11 mouse cellular contexts compared by ENCODE assay signal in the genomic region with DNA sequence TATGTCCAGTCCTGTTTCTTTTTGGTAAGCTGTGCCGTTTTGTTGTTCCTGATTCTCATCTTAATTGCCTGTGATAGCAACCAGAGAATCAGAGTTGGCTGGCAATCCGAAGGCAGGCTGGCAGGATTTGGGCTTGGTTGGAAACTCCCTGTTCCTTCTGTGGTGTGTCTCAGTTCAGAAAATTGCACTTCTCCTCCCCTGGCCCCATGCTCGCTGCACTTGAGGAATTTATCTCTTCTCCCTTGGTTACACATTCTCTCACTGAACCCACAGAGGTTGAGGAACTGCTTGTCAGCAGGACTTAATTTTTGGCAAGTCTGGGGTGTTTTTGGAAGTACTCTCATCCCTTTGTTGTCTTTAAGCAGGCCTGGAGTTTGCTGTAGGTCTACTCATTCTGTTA. TPM values are rescaled to one million over a fixed set of nuclear protein-coding genes. Genes with fewer than 3 reads are reported as not detected.
DNase-seq lines count a peak whose midpoint lies in the region; ATAC-seq lines count a peak whose summit lies in the region.
"Had no signal": no experiment of that assay in that cellular context is flagged by ENCODE, and none has a peak within 500 bp of the region (broad histone marks: within the 10 kb centered on the region; RNA-seq: fewer than 3 reads in every experiment).

No protein-coding gene starts in this region.

- no peaks in the 10 kb centered on the region for H3K36me3 ChIP-seq in embryonic facial prominence, embryonic 15.5 days
- H3K36me3 ChIP-seq: heart, embryonic 13.5 days; limb, embryonic 13.5 days had no signal

- no peak overlapping the region for H3K4me2 ChIP-seq in embryonic facial prominence, embryonic 15.5 days (replicated peaks)
- H3K4me2 ChIP-seq: heart, embryonic 13.5 days; limb, embryonic 13.5 days had no signal

- H3K27ac ChIP-seq in embryonic facial prominence, embryonic 15.5 days (replicated peaks) = no peak overlapping the region; the same call in 1 of the 2 replicates
- H3K27ac ChIP-seq: heart, embryonic 13.5 days; limb, embryonic 13.5 days had no signal

- H3K4me3 ChIP-seq in embryonic facial prominence, embryonic 15.5 days (replicated peaks) = no peak overlapping the region
- H3K4me3 ChIP-seq: heart, embryonic 13.5 days; limb, embryonic 13.5 days had no signal

- DNase-seq in frontal cortex, postnatal 14 days (ENCODE audit: low spot score in 2 of 2) = no peak
- DNase-seq in lung, postnatal 36 days = peak; percentile 6
- DNase-seq in lung, postnatal 4 days = no peak
- DNase-seq in kidney, postnatal 36 days = peak; percentile 74 to 82
- no peak for DNase-seq in frontal cortex, postnatal 10 days (ENCODE audit: low spot score in 2 of 2)
- no peak for DNase-seq in spleen, adult 18-20 months

- no peaks in the 10 kb centered on the region for H3K27me3 ChIP-seq in embryonic facial prominence, embryonic 15.5 days
- H3K27me3 ChIP-seq: heart, embryonic 13.5 days; limb, embryonic 13.5 days had no signal

- WGBS in embryonic facial prominence, embryonic 15.5 days = 26% methylated on average over 3 of the region's 3 CpGs

- H3K9ac ChIP-seq in embryonic facial prominence, embryonic 15.5 days = no peak overlapping the region
- H3K9ac ChIP-seq: heart, embryonic 13.5 days; limb, embryonic 13.5 days had no signal

- ATAC-seq in frontal cortex, adult (ENCODE audit: low TSS enrichment) = peak; percentile 44
- ATAC-seq in embryonic facial prominence, embryonic 15.5 days (ENCODE audit: insufficient number of reproducible peaks, low FRiP score, low TSS enrichment, low read depth) = 0 out of 2 replicates have a peak, but pooled peaks have one; percentile 43
- ATAC-seq: forebrain, embryonic 16.5 days had no signal

- no peaks in the 10 kb centered on the region for H3K4me1 ChIP-seq in embryonic facial prominence, embryonic 15.5 days
- H3K4me1 ChIP-seq: limb, embryonic 13.5 days had no signal

- H3K9me3 ChIP-seq in embryonic facial prominence, embryonic 15.5 days (replicated peaks) = no peaks in the 10 kb centered on the region
- H3K9me3 ChIP-seq: heart, embryonic 13.5 days; limb, embryonic 13.5 days had no signal

RNA-seq across cellular contexts. Expression of a gene that starts 29.3 kb away (rescaled TPM):
- polyA plus RNA-seq in embryonic facial prominence, embryonic 15.5 days (2015; fragmentation: Nextera tagmentation; extraction: Ambion mirVana) = 43.9 and 50.2 TPM in 2 replicates

Comparison
In these comparisons a context has a peak if more than half of its experiments do, and no peak if none do; other contexts are left out.
1. DNase-seq: peak in lung, postnatal 36 days (single experiment) and kidney, postnatal 36 days (2 of 2); none in frontal cortex, postnatal 14 days (0 of 2), lung, postnatal 4 days (0 of 2), frontal cortex, postnatal 10 days (0 of 2) and spleen, adult 18-20 months (0 of 2).